Mouse (Mus musculus) thymus, postnatal 36 days (tissue): ENCODE results near the gene Fars2.
"Not testable (repeated sequence)": the region's sequence is repeated elsewhere in the genome, so short reads cannot be mapped to it uniquely, and the experiment has no call there.

Experiments
- DNase-seq, 2 experiments: peaks; one replicate each; pipeline ENCODE4 v3.0.0; 2022; ENCODE audit warnings: mixed read lengths in 2 of 2

Fars2 gene

DNA sequence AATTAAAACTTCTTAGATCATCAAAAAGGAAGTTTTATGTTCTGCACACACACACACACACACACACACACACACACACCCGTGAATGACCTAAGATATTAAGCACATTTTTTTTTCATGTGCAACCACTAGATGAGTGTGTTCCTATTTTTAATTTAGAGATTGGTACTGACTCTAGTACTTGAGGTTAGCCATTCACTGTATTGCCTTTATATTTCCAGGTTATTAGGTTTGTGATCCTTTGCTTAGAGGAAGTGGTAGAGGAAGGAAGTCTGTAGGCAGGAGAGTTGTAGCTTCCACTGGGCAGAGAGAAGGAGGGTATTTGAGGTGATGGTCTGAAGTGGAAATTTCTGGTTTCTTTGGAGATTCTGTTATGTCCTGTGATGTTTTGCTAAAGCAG, 28.4 kb downstream of the Fars2 start:
- DNase-seq: no peak

DNA sequence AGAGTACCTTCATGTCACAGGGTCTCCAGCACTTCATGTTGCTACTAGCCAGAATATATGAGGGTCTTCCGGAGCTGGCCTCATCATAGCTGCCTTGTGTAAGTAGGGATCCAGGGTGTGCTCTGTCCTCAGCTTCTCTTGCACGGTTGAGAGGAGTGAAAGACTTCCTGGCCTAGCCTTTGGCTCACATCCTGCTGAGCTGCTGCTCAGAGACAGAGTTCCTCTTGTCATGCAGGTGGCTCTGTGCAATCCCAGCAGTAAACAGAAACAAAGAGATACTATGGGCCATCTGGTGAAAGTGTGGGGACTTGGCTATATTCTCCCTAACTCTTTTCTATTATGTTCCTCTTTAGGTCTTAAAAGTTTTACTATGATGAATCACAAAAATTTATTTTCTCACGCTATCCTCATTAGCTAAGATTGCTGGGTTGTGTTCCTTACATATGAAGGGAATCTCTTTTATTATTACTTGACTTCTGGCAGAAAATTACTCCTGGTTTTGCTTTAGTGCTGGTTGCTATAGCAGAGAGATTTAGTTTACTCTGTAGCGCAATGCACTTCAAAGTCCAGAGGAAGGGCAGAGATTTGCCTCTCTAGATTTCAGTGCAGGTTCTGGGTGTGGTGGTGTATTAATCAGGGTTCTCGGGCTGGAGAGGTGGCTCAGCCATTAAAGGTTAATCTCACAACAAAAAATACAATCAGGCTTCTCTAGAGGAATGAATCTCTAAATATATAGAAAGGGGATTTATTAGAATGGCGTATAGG, 32.1 kb downstream of the Fars2 start:
- DNase-seq: peak; percentile 6 to 22

DNA sequence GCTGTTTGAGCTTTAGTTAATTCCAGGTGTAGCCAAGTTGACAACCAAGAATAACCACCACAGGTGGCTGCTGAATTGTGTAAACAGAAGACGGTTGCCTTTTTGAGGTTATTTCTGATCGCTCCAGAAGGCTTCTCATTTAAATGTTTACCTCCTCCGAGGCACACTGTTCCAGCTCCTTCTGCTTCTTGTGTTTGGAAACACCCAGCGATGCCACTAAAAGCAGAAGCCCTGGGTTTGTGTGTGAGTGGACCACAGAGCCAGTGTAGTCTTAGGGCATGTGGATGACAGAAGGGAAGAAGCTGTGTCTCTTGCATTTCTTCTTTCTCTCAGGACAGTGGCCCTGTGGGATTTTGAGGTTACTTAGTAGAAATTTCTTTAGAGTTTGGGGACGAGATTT, 33.1 kb downstream of the Fars2 start:
- DNase-seq: no peak

DNA sequence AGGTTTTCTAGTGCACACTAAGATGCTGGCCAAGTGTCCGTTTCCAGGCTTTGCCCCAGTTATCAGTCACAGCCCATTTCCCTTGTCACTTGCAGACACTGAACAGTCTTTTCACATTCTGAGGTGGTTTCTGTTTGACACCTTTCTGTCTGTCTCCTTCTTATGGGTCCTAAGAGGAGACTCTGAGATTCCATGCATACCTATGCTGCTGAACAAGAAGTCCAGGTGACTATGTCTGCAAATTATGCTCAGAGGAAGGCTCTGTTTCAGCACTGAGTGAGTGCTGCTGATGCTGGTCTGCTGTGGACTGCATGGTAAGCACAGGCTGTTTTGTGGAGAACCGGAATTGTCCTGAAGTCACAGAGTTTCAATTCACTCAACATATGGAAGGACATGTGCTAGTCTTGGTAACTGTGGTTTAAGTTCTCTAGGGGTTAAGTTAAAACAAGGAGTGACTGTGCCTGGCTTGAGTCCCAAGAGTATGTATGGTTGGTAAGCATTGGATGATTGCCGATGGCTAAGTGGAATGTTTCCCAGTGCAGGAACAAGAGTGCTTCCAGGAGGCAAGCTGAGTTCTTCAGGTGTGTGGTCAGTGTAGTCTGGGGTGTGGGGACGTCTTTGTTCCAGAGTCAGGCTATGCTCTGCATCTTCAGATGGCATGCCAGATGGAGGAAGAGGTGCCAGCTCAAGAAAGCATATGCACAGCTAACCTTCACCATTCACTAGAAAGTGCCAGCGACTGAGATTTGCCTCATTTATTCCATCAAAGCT, 35.7 kb downstream of the Fars2 start:
- no peak for DNase-seq

DNA sequence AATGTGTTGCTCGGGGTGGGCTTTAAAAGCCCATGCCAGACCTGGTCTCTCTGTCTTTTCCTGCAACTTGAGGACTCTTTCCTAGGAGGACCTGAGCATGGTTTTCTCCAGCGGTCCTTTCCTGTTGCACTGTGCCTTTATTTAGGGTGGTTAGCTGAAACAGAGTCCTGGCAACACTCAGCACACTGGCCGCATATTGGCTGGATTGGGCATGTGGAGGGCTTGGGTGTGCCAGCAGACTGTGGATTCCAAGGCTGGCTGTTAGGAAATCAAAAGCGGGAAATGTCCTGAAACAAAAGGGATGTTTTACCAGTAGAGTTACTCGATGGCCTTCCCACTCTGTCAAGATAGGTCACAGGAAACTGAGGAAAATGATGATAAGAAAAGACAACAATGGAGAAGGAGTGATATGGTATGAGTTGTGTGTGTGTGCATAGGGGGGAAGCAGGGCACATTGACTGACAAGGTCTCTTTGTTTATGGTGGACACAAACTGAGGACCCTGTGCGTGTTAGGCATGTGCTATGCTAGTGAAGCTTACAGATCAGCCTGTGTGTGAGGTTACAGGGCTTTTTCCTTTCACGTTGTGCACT, 39.2 kb downstream of the Fars2 start:
- DNase-seq: no peak

DNA sequence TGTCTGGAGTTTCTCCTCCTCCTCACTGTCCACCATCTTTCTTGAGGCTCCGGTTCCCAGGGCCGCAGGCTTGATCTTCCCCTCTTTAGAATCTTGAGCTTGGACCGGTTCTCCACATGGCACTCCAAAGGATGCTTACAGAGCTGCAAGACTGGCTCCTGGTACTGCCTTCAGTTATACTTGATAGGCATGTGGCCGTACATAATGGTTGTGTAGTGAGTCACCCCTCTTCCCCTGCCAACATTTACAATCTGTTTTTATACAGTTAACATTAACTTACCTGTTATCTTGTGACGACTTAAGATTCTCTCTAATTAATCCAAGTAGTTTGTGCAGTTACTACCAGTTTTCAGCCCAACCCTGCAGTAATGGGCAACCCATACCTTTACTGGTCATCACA, 46.2 kb downstream of the Fars2 start:
- no peak for DNase-seq

DNA sequence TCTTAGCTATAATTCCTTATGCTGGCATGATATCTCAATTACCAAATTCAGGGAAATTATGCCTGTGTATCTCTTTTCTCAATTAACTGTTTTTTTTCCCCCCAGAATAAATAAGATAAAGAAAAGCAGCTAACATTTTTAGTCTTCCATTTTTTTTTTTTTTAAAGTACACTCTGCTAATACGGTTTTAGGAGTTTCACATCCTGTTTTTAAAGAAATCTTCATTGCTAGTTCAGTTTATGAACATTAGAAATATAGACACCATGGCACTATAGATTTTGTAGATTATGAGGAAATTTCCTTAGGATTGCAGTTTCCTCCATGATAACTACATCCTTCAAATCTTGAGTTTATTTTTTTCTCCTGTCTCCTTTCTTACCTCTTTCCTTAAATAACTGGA, 46.7 kb downstream of the Fars2 start:
- DNase-seq: no peak

DNA sequence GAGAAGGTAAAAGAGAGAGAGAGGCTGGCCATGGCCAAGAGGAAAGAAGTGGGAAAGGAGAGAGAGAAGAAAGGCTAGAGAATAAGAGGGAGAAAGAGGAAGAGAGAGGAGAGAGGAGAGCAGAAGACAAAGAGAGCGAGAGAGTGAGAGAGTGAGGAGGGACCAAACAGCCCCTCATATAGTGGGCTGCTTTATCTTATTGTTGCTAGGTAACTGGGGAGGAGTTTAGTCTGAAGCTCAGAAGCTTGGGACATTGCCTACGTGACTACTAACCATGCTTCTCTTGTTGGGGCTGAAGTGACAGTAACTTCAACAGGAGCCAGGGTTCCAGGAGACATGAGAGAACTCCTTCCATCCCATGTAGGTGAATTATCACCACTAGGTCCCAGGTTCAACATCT, 55.8 kb downstream of the Fars2 start:
- DNase-seq: not testable (repeated sequence)

DNA sequence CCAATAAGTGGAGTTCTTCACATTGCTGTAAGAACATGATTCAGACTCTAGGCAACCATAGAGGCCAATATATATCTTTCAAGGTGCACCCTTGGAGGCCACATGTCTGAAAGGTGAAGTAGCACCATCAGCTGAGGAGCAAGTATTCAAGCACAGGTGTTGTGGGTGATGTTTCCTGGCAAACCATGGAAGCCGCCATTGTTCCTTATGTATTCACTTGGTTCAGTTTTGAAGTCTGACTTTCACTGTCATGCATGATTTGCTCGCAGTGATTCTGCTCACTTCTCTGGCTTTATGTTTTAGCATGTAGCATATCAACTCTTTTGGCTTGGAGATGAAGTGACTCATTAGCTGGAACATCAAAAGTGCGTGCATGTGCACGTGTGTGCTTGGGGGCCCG, 56.9 kb downstream of the Fars2 start:
- DNase-seq: peak; percentile 10 to 32

DNA sequence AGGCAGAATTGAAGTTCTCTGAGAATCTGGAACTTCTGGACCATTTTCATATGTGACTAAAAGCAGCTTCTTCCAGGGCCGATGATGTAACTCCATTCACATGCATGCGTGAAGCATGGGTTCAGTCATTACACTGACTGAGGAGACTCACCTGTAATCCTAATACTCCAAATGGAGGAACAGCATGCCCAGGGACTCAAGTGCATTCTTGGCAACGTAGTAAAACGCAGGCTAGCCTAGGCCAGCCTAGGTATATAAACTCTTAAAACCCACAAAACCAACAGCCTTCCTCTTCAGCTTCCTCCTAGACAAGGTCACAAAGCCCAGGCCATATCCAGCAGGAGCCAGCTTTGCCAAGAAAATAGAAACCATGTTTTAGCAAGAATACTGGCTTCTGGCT, 57.6 kb downstream of the Fars2 start:
- DNase-seq: no peak

DNA sequence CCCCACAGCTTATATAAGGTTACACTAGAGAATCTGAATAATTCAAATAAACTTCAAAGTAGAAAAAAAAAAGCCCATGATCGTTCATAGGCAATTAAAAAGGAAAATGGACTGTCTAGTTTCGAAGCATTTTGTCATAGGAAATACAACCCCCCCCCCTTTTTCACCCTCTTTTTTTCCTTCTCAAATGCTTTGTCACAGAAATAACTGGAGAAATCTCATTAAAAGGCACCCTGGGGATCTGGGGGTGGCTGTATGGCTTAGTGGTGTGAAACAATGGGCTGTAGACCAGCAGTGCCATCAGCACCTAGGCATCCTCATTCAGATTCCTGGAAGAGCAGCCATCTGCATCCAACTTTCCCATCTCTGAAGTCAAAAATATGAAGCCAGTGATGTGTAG, 64.0 kb downstream of the Fars2 start:
- no peak for DNase-seq

DNA sequence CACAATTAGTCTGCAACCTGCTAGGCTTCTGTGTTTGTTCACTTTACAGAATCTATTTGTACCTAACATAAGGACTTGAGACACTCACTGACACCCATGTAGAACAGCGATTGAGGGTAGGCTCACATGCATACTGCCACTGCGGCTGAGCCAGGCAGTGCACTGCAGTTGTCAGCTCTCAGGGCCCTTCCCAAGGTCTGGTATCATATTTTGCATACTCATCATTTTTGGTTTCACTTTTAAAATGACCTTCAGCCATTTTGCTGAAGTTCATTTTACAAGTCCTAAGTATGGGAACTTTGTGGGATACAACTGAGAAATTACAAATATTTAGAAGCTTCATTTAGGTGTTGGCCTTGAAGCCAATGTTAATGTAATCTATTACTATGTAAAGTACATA, 73.4 kb downstream of the Fars2 start:
- DNase-seq: no peak

DNA sequence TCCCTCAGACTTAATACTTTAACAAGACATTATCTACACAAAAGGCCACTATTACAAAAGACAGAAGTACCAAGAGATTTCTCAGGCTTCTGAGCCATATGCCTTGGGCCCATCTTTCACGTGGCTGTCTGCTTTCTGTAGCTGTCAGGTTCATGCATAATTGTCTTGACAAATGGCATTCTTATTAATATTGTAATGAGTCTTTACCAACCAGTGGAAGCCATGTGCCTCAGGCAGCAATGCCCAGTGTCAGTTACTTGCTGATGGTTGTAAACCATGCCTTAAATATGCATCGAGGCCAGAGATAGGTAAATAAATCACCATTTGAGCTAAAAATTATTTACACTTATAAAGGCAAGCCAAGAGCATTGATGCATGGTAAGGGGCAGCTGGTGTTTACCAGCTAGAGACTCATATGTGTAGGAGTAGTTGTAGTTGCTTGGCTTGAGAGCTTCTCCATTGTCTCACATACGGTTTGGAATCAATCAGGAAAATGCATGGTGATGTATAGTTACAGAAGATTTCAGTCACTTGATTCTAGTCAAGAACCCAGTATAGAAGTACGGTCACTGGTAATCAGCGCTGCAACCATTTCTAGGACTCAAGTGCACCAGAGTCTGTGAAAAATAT, 76.4 kb downstream of the Fars2 start:
- no peak for DNase-seq

DNA sequence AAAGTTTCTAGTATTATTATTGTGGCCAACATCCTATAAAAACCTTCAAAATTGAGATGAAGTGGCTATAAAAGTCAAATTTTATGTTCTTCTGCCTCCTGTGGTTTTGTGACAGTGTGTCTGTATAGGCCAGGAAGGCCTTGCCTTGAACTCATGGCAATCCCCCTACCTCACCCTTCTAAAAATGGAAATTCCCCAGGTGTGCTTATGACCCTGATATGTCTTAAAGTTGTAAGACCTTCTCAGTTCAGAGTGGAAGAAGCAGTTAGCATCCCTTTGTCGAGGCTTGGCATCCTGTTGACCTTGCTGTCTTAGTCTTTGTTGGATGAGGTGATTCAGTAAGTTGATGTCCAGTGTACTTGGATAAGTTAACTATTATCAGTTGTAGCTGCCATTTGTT, 82.1 kb downstream of the Fars2 start:
- no peak for DNase-seq

DNA sequence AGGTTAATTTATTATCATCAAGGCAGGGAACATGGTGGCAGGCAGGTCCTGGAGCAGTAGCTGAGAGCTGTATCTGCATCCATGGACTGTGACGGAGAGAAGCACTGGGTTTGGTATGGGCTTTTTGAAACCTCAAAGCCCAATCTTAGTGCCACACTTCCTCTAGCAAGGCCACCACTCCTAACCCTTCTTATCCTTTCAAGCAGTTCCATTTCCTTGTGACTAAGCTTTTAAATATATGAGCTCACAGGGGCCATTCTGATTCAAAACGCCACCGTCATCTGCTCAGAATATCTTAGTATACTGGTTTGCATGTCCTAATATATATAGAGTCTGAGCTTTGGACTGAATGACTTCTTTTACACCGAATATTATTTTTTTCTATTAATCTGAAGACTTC, 83.2 kb downstream of the Fars2 start:
- no peak for DNase-seq

DNA sequence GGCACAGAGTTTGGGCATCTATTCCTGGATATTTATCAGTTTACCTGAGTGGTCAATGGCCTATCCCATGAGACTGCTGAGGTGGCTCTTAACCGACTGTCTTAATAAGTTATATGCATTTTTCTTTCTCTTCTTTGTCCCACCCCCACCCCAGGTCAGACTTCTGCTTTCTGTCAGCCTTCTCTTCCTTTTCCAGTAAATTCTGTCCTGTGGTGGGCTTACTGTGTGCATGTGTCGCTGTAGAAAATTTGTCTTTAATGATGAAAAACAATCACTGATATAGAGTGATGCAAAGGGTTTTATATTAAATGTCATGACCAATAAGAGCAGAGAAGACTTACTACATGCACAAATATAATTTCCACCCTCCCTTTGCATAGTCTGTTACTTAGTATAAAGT, 85.3 kb downstream of the Fars2 start:
- DNase-seq: no peak

DNA sequence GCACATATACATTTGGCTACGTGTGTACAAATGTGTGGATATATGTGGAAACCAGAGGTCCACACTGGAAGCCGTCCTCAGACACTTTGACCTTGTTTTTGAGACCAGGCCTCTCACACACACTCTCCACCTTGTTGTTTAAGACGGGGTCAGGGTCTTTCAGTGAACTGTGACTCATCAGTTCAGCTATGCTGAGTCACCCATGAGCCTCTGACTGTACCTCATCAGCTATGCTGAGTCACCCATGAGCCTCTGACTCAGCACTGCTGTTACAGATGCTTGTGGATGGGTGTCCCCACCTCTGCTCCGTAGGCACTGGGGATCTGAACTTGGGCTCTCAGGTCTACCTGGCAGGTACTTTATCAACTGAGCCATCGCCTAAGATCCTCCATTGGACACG, 85.8 kb downstream of the Fars2 start:
- peak in 1 of 2 experiments; percentile 5 for DNase-seq

DNA sequence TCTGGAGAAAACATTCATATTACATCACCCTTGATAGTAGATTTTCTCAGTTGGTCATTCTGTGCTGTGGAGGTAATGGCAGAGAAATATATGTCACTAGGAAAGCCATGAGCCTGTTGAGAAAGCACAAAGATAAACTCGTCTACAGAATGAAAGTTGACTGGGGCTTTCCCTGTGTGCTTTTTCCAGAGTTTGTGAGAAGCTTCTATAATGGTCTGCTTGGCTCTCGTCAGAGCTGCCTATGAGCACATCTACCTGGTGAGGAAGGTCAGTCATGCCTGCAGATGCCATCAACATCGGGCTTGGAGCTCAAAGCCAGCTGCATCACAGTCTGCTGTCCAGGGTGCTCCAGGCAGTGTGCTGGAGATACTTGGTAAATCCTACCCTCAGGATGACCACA, 87.1 kb downstream of the Fars2 start:
- DNase-seq: no peak

DNA sequence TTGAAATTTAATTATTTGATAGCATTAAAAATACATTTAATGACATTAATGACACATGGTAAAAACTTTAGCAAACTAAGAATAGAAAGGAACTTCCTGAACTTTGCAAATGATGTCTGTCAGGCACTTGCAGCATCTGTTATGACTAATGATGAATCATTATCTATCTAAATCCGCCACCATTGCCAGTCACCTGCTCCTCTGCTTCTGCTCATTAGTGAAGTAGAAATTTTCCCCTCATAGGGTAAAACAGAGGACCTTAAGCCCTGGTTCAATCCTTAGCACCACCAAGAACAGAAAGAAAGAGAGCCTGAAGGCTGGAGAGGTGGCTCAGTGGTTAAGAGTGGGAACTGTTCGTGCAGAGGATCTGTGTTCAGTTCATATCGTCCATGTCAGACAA, 93.8 kb downstream of the Fars2 start:
- DNase-seq: no peak

DNA sequence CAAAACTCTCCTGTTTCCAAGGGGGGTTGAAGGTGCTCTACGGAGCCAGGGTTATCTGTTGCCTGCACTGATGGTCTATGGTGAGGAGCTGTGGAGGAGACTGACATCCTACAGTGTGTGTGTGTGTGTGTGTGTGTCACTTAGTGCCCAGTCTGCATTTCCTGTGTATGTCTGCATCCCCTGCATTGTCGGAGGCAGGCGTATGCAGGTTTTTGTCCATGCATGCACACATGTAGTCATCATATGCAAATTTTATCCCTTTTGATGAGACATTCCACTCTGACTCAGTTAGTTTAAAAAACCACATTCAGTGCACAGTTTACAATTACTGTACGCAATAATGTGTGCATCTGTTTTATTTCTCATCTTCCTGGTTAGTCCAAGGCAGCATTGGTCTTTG, 96.8 kb downstream of the Fars2 start:
- DNase-seq: no peak

DNA sequence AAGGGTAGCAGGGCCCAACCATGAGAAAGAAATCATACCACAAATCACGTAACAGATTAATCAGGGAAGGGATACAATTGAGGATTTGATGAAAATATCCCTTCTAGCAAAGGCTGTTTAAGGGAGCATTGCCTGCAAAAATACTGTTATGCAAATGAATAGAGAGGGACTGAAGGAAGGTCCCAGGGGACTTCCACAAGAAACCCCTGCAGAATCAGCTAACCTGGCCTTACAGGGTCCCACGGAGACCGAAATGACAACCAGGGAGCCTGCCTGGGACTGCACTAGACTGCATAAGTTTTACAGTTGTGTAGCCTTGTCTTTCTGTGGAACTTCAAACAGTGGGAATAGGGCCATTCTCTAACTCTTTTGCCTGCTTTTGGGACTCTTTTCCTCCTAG, 98.8 kb downstream of the Fars2 start:
- DNase-seq: no peak

DNA sequence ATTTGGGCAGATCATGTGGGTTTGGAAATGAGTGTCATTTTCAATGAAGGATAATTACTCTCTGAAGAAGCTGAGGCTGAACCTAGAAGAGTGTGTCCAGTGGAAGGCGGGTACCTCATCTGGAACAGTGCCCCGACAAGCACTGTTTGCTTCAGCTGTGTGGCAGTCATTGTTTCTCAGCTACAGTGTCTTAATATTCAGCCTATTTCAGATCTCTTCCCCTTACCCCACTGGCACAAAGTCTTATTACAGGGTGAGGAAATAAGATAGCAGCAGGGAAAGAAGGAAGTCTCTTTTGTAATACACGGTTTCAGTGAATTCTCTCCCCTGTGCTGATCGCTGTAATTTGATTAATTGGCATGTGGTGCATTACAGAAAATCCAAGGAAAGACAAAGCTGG, 101.1 kb downstream of the Fars2 start:
- no peak for DNase-seq

DNA sequence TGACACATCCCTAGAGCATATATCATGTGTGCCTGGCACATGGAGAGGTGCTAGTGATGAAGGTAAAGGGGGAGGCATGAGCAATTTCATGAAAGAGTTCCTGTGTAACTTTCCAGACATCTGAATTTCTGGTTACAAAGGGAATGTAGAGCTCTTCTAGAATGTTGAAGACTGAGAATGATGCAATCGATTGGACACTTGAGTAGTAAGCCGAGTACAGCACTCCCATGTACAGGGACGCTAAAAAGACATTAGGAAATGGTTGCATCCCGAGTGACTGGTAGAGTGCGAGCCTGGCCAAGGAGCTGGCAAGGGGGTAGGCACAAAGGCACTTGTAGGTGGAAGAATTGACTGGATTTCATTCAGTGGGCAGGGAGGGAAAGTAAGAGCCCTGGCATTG, 102.3 kb downstream of the Fars2 start:
- DNase-seq: no peak

DNA sequence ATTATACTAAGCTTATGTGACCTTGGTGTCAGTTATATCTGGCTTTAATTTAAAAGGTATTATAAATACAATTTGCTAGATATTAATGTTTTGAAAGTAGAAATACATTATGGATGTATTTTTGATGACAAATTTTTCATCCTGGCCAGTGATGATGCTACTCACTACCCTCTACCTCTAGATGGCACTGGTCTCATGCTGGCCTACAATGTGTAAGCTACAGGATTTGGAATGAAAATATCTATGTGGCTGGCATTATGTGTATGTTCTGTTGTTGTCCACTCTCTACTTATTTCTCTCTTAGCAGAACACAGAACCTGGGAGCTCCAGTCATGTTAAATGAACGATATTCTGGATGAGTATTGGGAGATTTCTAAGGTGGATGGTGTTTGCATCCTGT, 104.7 kb downstream of the Fars2 start:
- DNase-seq: no peak
